Mouse (Mus musculus) heart, adult 9 months (tissue): ENCODE data around the gene Gm2431.
"Not testable (repeated sequence)": the region's sequence is repeated elsewhere in the genome, so short reads cannot be mapped to it uniquely, and the experiment has no call there.

Experiments
- DNase-seq, 2 experiments: peaks; one replicate each; pipeline ENCODE4 v3.0.0; 2022; ENCODE audit warnings: low spot score in 2 of 2

Gene Gm2431

GRCm38 (mm10) chr7:142258254-142258653 is at the start of gene Gm2431:
Gene Gm2431, minus strand, starts transcription at chr7:142258354.
- not testable (repeated sequence) for DNase-seq

- not testable (repeated sequence) for DNase-seq
These were observed 45.8 kb upstream of the Gm2431 start for GRCm38 (mm10) chr7:142303929-142304328.

- no peak for DNase-seq
These were observed 45.1 kb upstream of the Gm2431 start, which contains the start of gene Krtap5-4 for GRCm38 (mm10) chr7:142303249-142303648. Gene Krtap5-4, plus strand, starts transcription at chr7:142303549.

DNA sequence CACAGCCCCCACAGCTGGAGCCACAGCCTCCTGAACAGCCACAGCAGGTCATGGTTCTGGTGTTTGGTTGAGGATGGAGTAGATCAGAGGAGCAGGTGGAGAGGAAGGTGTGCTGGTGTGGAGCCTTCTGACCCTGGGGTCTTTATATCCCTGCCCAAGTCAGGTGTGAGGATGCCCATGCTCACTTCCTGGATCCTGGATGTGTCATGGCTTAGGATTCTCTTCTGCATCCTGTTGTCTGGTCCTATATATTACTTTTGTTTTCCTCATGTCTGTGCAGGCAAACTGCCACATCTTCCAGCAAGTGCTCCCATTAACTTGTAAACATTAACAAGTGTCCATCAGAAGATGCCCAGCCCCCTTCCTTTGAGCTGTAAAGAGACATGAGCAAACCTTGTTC is 38.9 kb upstream of the Gm2431 start, which contains the start of gene Krtap5-1:
TSS of gene Krtap5-1 (minus strand) at position 101 of the 400 bp plus-strand sequence.
- DNase-seq: not testable (repeated sequence)

- DNase-seq: not testable (repeated sequence)
These were observed 38.0 kb upstream of the Gm2431 start for GRCm38 (mm10) chr7:142296108-142296507.

DNA sequence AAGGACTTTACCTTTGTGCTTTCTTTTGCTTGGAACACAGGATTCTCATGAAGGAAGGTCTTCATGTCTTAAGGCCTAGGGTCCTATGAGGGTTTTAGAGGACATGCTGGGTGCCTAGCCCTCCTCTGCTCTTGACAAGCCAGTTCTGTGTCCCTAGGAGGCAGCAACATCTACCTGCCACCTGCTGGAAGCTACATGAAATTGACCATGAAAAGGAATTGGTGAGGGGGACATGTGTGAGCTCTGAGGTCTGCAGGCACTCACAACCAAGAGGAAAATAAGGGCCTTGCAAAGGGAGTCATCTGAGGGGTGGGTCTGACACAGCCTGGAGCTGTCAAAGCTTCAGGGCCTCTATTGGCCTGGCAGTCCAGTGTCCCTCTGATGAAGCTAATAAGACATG is 37.3 kb upstream of the Gm2431 start:
- DNase-seq: no peak

DNA sequence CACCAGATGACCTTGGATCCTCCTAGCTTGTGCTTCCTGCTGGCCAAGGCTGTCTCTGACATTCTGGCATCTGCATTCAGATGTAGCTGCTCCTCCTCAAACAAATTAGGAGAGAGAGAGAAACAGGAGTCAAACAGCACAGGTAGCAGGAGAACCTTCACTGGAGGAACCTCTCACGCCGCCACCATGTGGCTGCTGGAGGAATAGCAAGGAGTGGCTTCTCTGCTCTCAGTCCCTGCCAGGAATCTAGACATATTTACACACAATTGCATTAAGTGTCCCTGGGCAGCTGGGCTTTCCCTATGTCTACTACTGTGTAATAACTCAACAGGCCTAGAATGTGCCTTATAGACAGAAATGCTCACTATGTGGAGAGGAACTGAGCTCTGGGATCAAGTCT is 35.7 kb upstream of the Gm2431 start:
- DNase-seq: not testable (repeated sequence)

- not testable (repeated sequence) for DNase-seq
These were observed 27.9 kb upstream of the Gm2431 start for GRCm38 (mm10) chr7:142285910-142286612.

GRCm38 (mm10) chr7:142285130-142285835 is 27.1 kb upstream of the Gm2431 start:
- DNase-seq: peak; percentile 14 to 24

- DNase-seq: peak; percentile 69 to 88
These were observed 26.5 kb upstream of the Gm2431 start for GRCm38 (mm10) chr7:142284615-142285080.

DNA sequence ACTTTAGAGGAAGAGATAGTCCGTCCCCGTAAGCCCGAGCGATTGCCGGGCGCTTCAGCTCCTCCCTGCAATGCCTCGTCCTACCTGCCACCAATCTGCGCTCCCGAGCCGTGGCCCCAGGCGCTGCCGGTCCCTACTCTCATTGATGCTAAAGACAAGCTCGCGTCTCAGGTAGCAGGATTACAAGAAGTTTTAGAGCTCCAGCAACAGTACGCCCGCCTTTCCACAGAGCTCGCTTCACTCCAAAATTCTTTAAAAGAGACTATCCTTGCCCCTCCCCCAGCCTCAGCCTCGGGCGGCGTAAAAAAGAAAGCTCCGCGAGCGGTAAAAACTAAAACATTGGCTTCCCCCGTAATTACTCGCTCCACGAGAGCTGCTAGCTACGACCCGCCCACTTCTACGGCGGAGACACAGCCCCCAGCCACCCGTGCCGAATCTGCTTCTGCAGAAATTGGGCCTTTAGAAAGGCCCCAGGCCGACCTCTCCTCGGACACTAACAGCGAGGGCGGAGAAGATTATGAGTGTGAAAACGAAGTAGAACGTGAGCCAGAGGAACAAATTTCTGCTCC is 26.0 kb upstream of the Gm2431 start:
- DNase-seq: peak; percentile 41 to 52

GRCm38 (mm10) chr7:142282847-142283246 is 24.7 kb upstream of the Gm2431 start:
- not testable (repeated sequence) for DNase-seq

GRCm38 (mm10) chr7:142279291-142279690 is 21.1 kb upstream of the Gm2431 start:
- not testable (repeated sequence) for DNase-seq

DNA sequence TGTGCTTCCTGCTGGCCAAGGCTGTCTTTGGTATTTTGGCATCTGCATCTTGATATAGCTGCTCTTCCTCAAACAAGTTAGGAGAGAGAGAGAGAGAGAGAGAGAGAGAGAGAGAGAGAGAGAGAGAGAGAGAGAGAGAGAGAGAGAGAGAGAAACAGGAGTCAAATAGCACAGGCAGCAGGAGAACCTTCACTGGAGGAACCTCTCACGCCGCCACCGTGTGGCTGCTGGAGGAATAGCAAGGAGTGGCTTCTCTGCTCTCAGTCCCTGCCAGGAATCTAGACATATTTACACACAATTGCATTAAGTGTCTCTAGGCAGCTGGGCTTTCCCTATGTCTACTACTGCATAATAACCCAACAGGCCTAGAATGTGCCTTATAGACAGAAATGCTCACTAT is 20.0 kb upstream of the Gm2431 start:
- DNase-seq: peak in 1 of 2 experiments; percentile 27

GRCm38 (mm10) chr7:142274263-142274662 is 16.1 kb upstream of the Gm2431 start, which contains the start of gene Gm4559:
Gene Gm4559, minus strand, starts transcription at chr7:142274363.
- not testable (repeated sequence) for DNase-seq

DNA sequence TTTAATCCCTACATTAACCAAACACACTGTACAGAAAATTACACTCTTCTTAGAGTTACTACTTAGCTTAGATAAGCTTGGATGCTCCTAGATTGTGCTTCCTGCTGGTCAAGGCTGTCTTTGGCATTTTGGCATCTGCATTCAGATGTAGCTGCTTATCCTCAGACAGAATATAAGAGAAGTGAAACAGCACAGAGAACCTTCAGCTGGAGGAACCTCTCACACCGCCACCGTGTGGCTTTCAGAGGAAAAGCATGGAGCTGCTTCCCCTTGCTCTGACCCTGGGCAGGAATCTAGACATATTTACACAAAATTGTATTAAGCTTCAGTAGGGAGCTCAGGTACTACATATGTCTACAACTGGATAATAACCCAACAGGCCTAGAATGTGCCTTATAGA is 2.6 kb downstream of the Gm2431 start:
- no peak for DNase-seq

- peak in 1 of 2 experiments; percentile 8 for DNase-seq
These were observed 8.3 kb downstream of the Gm2431 start for GRCm38 (mm10) chr7:142249824-142250223.

DNA sequence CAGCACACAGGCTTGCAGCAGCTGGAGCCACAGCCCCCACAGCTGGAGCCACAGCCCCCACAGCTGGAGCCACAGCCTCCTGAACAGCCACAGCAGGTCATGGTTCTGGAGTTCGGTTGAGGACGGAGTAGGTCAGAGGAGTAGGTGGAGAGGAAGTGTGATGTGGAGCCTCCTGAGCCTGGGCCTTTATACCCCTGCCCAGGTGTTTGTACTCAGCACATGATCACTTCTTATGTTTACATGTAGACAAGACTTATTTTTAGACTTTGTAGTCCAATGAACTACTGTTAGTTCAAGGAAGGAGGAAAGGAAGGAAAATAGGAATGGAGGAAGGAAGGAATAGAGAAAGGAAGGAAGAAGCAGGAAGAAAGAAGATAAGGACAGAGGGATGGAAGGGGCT is 17.2 kb downstream of the Gm2431 start, which contains the start of gene Gm40460:
TSS of gene Gm40460 (minus strand) at position 101 of the 400 bp plus-strand sequence.
- no peak for DNase-seq

- no peak for DNase-seq
These were observed 26.6 kb downstream of the Gm2431 start for GRCm38 (mm10) chr7:142231540-142231939.

GRCm38 (mm10) chr7:142229871-142230270 is 28.3 kb downstream of the Gm2431 start, which contains the start of gene Krtap5-5:
Gene Krtap5-5, minus strand, starts transcription at chr7:142229971.
- DNase-seq: peak in 1 of 2 experiments; percentile 17

DNA sequence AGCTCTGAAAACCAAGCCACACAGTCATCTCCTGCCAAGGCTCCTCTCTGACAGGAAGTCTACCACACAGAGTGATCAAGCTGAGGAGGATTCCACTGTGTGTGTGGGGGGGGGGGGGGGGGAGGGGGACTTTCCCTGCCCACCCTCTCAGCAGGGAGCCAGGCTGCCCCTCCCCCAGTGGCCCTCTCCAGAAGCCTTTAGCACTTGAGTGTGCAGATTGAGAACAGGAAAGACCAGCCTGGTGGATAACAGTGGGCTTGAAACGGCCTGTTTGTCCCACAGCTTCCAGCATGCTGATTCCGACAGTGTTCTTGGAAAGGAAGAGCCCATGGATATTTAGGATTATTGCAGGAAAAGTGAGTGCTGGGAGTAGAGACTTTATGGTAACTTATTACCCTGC is 33.6 kb downstream of the Gm2431 start:
- DNase-seq: no peak

GRCm38 (mm10) chr7:142212136-142212535 is 46.0 kb downstream of the Gm2431 start:
- DNase-seq: not testable (repeated sequence)
